Mouse (Mus musculus): ENCODE data around the gene Fam20a. TPM values are rescaled to one million over a fixed set of nuclear protein-coding genes. Genes with fewer than 3 reads are reported as not detected.

The Fam20a gene
- 2.7 and 3.4 TPM in 2 replicates for polyA plus RNA-seq (2011; ENCODE audit: insufficient read depth, insufficient read length, low replicate concordance, missing spikeins)

- no peaks in the 10 kb centered on the region for H3K4me1 ChIP-seq (ENCODE audit: control insufficient read depth, insufficient read depth, low read length)
- TF ChIP-seq CTCF (IDR thresholded peaks at IDR 0.05; ENCODE audit: control insufficient read depth, insufficient read depth, low read length), result no peak
- no peak for TF ChIP-seq POLR2A (IDR thresholded peaks at IDR 0.05; ENCODE audit: borderline replicate concordance, control insufficient read depth, low read depth, low read length)
- H3K4me3 ChIP-seq (replicated peaks; ENCODE audit: control insufficient read depth, low read depth, low read length), result peak within 1 kb of the TSS; percentile 12
- peak within 1 kb of the TSS; percentile 4; the same call in 1 of the 2 replicates for H3K27ac ChIP-seq (ENCODE audit: control insufficient read depth, insufficient read depth, low read depth, low read length, poor library complexity)
- 2% methylated on average over 31 of the region's 31 CpGs for WGBS
Measured at GRCm38 (mm10) chr11:109721781-109722446, at the start of gene Fam20a. Gene Fam20a (minus strand): TSS chr11:109722279.

GRCm38 (mm10) chr11:109771381-109771780 is 49.3 kb upstream of the Fam20a start:
- no peak for TF ChIP-seq POLR2A (IDR thresholded peaks at IDR 0.05; ENCODE audit: borderline replicate concordance, control insufficient read depth, low read depth, low read length)
- no peak for TF ChIP-seq CTCF (IDR thresholded peaks at IDR 0.05; ENCODE audit: control insufficient read depth, insufficient read depth, low read length)
- Histone ChIP-seq H3K27ac (ENCODE audit: control insufficient read depth, insufficient read depth, low read depth, low read length, poor library complexity) (no peak overlapping the region), H3K4me1 (ENCODE audit: control insufficient read depth, insufficient read depth, low read length) (no peaks in the 10 kb centered on the region; the same call in 1 of the 2 replicates), H3K4me3 (replicated peaks; ENCODE audit: control insufficient read depth, low read depth, low read length) (no peak overlapping the region)
- WGBS, result 82% methylated on average over 1 of the region's 1 CpGs

- TF ChIP-seq CTCF (IDR thresholded peaks at IDR 0.05; ENCODE audit: control insufficient read depth, insufficient read depth, low read length) (no peak), POLR2A (IDR thresholded peaks at IDR 0.05; ENCODE audit: borderline replicate concordance, control insufficient read depth, low read depth, low read length) (no peak)
- Histone ChIP-seq H3K4me3 (replicated peaks; ENCODE audit: control insufficient read depth, low read depth, low read length) (no peak overlapping the region), H3K27ac (ENCODE audit: control insufficient read depth, insufficient read depth, low read depth, low read length, poor library complexity) (no peak overlapping the region), H3K4me1 (ENCODE audit: control insufficient read depth, insufficient read depth, low read length) (no peaks in the 10 kb centered on the region; the same call in 1 of the 2 replicates)
- 83% methylated on average over 14 of the region's 14 CpGs for WGBS
Measured at GRCm38 (mm10) chr11:109770185-109770584, 48.1 kb upstream of the Fam20a start.

GRCm38 (mm10) chr11:109769091-109769490 is 47.0 kb upstream of the Fam20a start:
- WGBS, result 44% methylated on average over 5 of the region's 5 CpGs
- H3K27ac ChIP-seq (ENCODE audit: control insufficient read depth, insufficient read depth, low read depth, low read length, poor library complexity), result no peak overlapping the region
- no peaks in the 10 kb centered on the region; the same call in 1 of the 2 replicates for H3K4me1 ChIP-seq (ENCODE audit: control insufficient read depth, insufficient read depth, low read length)
- TF ChIP-seq CTCF (IDR thresholded peaks at IDR 0.05; ENCODE audit: control insufficient read depth, insufficient read depth, low read length) (no peak), POLR2A (IDR thresholded peaks at IDR 0.05; ENCODE audit: borderline replicate concordance, control insufficient read depth, low read depth, low read length) (no peak)
- H3K4me3 ChIP-seq (replicated peaks; ENCODE audit: control insufficient read depth, low read depth, low read length), result no peak overlapping the region

GRCm38 (mm10) chr11:109760063-109760462 is 38.0 kb upstream of the Fam20a start:
- 81% methylated on average over 7 of the region's 7 CpGs for WGBS
- Histone ChIP-seq H3K4me1 (ENCODE audit: control insufficient read depth, insufficient read depth, low read length) (no peaks in the 10 kb centered on the region), H3K27ac (ENCODE audit: control insufficient read depth, insufficient read depth, low read depth, low read length, poor library complexity) (no peak overlapping the region), H3K4me3 (replicated peaks; ENCODE audit: control insufficient read depth, low read depth, low read length) (no peak overlapping the region)
- no peak for TF ChIP-seq POLR2A (IDR thresholded peaks at IDR 0.05; ENCODE audit: borderline replicate concordance, control insufficient read depth, low read depth, low read length)
- TF ChIP-seq CTCF (IDR thresholded peaks at IDR 0.05; ENCODE audit: control insufficient read depth, insufficient read depth, low read length), result no peak

GRCm38 (mm10) chr11:109758616-109759215 is 36.6 kb upstream of the Fam20a start:
- Histone ChIP-seq H3K27ac (ENCODE audit: control insufficient read depth, insufficient read depth, low read depth, low read length, poor library complexity) (no peak overlapping the region), H3K4me3 (replicated peaks; ENCODE audit: control insufficient read depth, low read depth, low read length) (no peak overlapping the region), H3K4me1 (ENCODE audit: control insufficient read depth, insufficient read depth, low read length) (no peaks in the 10 kb centered on the region)
- WGBS, result 58% methylated on average over 2 of the region's 2 CpGs
- no peak for TF ChIP-seq POLR2A (IDR thresholded peaks at IDR 0.05; ENCODE audit: borderline replicate concordance, control insufficient read depth, low read depth, low read length)
- no peak for TF ChIP-seq CTCF (IDR thresholded peaks at IDR 0.05; ENCODE audit: control insufficient read depth, insufficient read depth, low read length)

- no peaks in the 10 kb centered on the region for H3K4me1 ChIP-seq (ENCODE audit: control insufficient read depth, insufficient read depth, low read length)
- TF ChIP-seq CTCF (IDR thresholded peaks at IDR 0.05; ENCODE audit: control insufficient read depth, insufficient read depth, low read length) (no peak), POLR2A (IDR thresholded peaks at IDR 0.05; ENCODE audit: borderline replicate concordance, control insufficient read depth, low read depth, low read length) (no peak)
- WGBS, result 66% methylated on average over 7 of the region's 7 CpGs
- H3K4me3 ChIP-seq (replicated peaks; ENCODE audit: control insufficient read depth, low read depth, low read length), result no peak overlapping the region
- H3K27ac ChIP-seq (ENCODE audit: control insufficient read depth, insufficient read depth, low read depth, low read length, poor library complexity), result no peak overlapping the region
Measured at GRCm38 (mm10) chr11:109754105-109754602, 32.1 kb upstream of the Fam20a start.
